Mouse (Mus musculus): ENCODE measurements around the gene Stk11. TPM values are rescaled to one million over a fixed set of nuclear protein-coding genes. Genes with fewer than 3 reads are reported as not detected.

Gene Stk11
- polyA plus RNA-seq, 1 experiment from 2014 or later = 106 TPM

GRCm38 (mm10) chr10:80149291-80150225, 34.0 kb downstream of the Stk11 start:
- Histone ChIP-seq H3K27ac (peak overlapping the region; percentile 93), H3K36me3 (ENCODE audit: inconsistent target) (peaks cover 19% of the 10 kb centered on the region), H3K4me3 (ENCODE audit: inconsistent target) (peak overlapping the region; percentile 65), H3K79me2 (ENCODE audit: inconsistent target) (peaks cover 71% of the 10 kb centered on the region)
- under 1% methylated on average over 81 of the region's 88 CpGs for WGBS (ENCODE audit: missing documents)

DNA sequence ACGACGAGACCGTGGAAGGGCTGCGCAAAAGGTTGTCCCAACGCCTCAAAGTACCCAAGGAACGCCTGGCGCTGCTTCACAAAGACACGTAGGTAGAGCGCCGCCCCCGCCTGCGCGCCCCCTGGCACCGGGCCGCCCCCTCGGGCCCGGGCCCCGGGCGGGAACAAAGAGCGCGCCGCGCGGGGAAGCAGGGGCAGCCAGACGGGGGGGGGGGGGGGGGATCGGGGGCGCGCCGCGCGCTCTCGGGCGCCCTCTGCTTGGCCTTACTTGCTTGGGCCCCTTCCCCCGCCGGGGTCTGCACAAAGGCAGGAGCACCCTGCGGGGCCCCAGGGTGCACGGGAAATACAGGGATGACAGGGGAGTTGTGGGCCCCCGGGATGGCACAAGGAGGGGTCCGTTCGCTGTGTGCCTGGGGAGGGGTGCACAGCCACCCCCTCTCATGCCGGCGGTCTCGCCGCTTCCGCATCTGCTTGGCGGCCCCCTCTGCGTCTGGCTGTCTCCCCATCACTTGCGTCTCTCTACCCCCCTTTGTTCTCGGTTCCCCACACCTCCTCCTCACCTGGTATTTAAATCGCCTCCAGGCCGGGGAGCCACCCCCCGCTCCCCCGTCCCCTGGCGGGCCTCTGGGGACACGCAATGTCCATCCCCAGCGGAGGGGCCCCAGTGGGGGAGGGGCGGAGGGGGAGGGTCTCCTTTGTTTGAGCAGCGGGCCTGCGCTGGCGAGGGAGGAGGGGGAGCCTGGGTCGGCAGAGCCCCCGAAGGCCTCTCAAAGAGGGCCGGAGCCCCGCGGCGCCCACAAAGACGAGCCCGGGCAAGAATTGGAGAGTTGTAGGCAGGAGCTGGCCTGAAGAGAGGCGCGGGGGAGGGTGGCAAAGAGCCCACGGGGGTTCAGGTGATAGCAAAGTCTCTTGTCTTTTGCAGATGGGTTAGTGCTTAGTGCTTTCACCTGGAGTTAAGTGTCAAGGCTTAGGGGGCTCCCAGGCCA, 34.9 kb downstream of the Stk11 start:
- Histone ChIP-seq H3K27ac (peak overlapping the region; percentile 92), H3K36me3 (ENCODE audit: inconsistent target) (peaks cover 24% of the 10 kb centered on the region), H3K4me3 (ENCODE audit: inconsistent target) (peak overlapping the region; percentile 65), H3K79me2 (ENCODE audit: inconsistent target) (peaks cover 71% of the 10 kb centered on the region)
- 1% methylated on average over 54 of the region's 71 CpGs for WGBS (ENCODE audit: missing documents)

GRCm38 (mm10) chr10:80151211-80152034, 35.8 kb downstream of the Stk11 start:
- H3K36me3 ChIP-seq (ENCODE audit: inconsistent target) = peaks cover 27% of the 10 kb centered on the region
- under 1% methylated on average over 25 of the region's 26 CpGs for WGBS (ENCODE audit: missing documents)

GRCm38 (mm10) chr10:80152071-80152872, 36.7 kb downstream of the Stk11 start:
- Histone ChIP-seq H3K36me3 (ENCODE audit: inconsistent target) (peaks cover 34% of the 10 kb centered on the region), H3K4me3 (ENCODE audit: inconsistent target) (peak overlapping the region; percentile 59), H3K27ac (peak overlapping the region; percentile 92), H3K79me2 (ENCODE audit: inconsistent target) (peaks cover 73% of the 10 kb centered on the region)
- 33% methylated on average over 15 of the region's 15 CpGs for WGBS (ENCODE audit: missing documents)

More at GRCm38 (mm10) chr10:80151211-80152034, 35.8 kb downstream of the Stk11 start:
- Histone ChIP-seq H3K4me3 (ENCODE audit: inconsistent target) (peak overlapping the region; percentile 59), H3K79me2 (ENCODE audit: inconsistent target) (peaks cover 69% of the 10 kb centered on the region), H3K27ac (peak overlapping the region; percentile 92)

GRCm38 (mm10) chr10:80152873-80153260, 37.3 kb downstream of the Stk11 start:
- H3K27ac ChIP-seq = peak overlapping the region; percentile 92
- peaks cover 37% of the 10 kb centered on the region for H3K36me3 ChIP-seq (ENCODE audit: inconsistent target)
- WGBS (ENCODE audit: missing documents) = 48% methylated on average over 3 of the region's 3 CpGs
- peaks cover 75% of the 10 kb centered on the region for H3K79me2 ChIP-seq (ENCODE audit: inconsistent target)
- no peak overlapping the region; the same call in 1 of the 2 replicates for H3K4me3 ChIP-seq (ENCODE audit: inconsistent target)

- H3K36me3 ChIP-seq (ENCODE audit: inconsistent target) = peaks cover 37% of the 10 kb centered on the region
- no peak overlapping the region for H3K4me3 ChIP-seq (ENCODE audit: inconsistent target)
- peaks cover 75% of the 10 kb centered on the region for H3K79me2 ChIP-seq (ENCODE audit: inconsistent target)
- no peak overlapping the region for H3K27ac ChIP-seq
- WGBS (ENCODE audit: missing documents) = 95% methylated on average over 18 of the region's 19 CpGs
These were observed 38.1 kb downstream of the Stk11 start for GRCm38 (mm10) chr10:80153713-80154112.

DNA sequence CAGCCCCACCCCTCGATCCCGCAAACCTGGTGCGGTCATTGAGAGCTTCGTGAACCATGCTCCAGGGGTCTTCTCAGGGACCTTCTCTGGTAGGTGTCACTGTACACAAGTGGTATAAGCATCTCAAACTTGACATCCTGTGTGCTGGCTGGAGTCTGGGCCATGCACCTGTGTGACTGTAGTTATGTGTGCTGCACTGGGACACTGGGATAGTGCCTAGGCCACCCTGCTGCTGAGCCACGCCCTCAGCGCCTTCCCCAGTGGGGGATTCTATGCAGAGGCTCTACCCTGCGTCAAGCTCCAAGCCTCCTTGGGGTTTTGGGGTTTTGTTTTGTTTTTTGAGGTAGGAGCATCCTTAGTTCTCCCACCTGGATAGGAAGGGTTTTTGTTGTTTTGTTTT, 38.8 kb downstream of the Stk11 start:
- H3K36me3 ChIP-seq (ENCODE audit: inconsistent target) = peaks cover 37% of the 10 kb centered on the region
- 86% methylated on average over 7 of the region's 7 CpGs for WGBS (ENCODE audit: missing documents)
- no peak overlapping the region for H3K27ac ChIP-seq
- no peak overlapping the region for H3K4me3 ChIP-seq (ENCODE audit: inconsistent target)
- peaks cover 75% of the 10 kb centered on the region for H3K79me2 ChIP-seq (ENCODE audit: inconsistent target)

GRCm38 (mm10) chr10:80155277-80155676, 39.7 kb downstream of the Stk11 start:
- Histone ChIP-seq H3K27ac (no peak overlapping the region), H3K79me2 (ENCODE audit: inconsistent target) (peaks cover 71% of the 10 kb centered on the region), H3K36me3 (ENCODE audit: inconsistent target) (peaks cover 37% of the 10 kb centered on the region), H3K4me3 (ENCODE audit: inconsistent target) (no peak overlapping the region)
- WGBS (ENCODE audit: missing documents) = 60% methylated on average over 1 of the region's 1 CpGs

DNA sequence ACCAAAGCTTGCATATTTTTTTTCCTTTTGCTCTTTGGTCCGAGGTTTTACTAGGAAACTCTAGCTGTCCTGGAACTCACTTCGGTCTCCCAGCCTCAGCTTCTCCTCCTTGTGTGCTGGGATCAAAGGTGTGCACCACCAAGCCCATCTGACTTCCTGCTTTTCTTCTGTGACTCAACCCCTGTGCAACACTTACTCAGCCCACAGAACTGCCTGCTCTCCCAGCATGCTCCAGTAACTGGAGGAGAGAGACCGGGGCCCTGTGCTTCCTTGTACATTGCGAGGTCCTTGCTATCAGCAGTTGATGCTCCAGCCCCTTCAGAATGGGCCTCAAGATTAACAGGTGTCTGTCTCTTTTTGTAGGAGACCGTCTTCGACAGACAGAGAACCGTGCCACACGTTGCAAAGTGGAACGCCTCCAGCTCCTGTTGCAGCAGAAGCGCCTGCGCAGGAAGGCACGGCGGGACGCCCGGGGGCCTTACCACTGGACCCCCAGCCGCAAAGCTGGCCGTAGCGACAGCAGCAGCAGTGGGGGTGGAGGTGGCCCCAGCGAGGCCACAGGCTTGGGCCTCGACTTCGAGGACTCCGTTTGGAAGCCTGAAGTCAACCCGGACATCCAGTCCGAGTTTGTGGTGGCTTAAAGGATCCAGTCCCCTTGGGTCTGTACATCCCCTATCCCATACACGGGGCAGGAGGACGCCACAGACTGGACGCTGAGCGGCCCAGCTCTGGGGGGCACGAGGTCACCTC, 40.6 kb downstream of the Stk11 start:
- 88% methylated on average over 29 of the region's 29 CpGs for WGBS (ENCODE audit: missing documents)
- no peak overlapping the region for H3K27ac ChIP-seq
- peaks cover 62% of the 10 kb centered on the region for H3K79me2 ChIP-seq (ENCODE audit: inconsistent target)
- H3K36me3 ChIP-seq (ENCODE audit: inconsistent target) = peaks cover 37% of the 10 kb centered on the region
- no peak overlapping the region for H3K4me3 ChIP-seq (ENCODE audit: inconsistent target)

DNA sequence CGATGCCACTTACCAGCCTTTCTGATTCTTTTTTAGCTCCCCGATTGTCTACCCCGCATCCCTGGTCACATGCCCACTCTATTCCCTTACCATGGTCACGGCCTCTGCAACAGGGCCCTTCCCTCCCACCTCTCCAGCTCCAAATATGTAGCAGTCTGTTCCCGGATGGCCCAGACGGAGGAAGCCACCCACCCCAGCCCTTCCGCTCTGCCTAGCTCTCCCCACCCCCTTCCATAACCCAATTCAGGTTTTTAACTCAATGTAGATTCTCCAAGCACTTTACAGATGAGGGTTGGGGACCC, 41.1 kb downstream of the Stk11 start:
- no peak overlapping the region for H3K27ac ChIP-seq
- H3K36me3 ChIP-seq (ENCODE audit: inconsistent target) = peaks cover 37% of the 10 kb centered on the region
- H3K79me2 ChIP-seq (ENCODE audit: inconsistent target) = peaks cover 57% of the 10 kb centered on the region
- WGBS (ENCODE audit: missing documents) = 93% methylated on average over 7 of the region's 7 CpGs
- H3K4me3 ChIP-seq (ENCODE audit: inconsistent target) = no peak overlapping the region

GRCm38 (mm10) chr10:80157141-80157929, 41.7 kb downstream of the Stk11 start:
- H3K36me3 ChIP-seq (ENCODE audit: inconsistent target) = peaks cover 37% of the 10 kb centered on the region

DNA sequence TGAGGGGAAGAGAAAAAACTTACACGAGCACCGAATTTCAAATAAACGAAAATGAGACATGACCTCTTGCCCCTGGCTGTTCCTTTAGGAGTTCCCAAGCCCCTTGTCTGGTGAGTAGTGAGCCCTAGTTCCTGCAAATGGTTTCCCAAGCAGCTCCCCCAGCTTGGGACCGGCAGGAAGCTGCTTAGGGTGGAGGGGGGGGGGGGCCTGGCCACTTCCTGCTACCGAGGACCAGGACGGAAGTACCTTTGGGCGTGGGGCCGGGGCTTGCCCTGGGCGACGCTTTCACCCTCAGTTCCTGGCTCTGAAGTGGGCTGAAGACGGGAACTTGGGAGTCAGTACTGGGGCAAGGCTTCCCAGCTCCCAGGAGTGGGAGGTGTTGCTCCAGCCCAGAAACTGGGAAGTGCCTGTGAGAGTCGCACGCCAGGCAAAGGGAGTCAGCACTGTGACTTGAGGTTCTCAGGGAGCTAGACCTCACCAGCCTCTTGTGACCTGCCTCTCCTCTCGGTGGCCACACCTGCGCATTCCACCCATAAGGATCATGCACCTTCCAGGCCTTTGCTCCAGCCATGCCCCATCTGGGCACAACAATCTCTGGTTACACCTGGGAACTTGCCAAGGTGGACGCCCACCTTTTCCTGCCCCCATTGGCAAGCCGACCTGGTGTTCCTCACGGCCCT, 42.8 kb downstream of the Stk11 start:
- peaks cover 39% of the 10 kb centered on the region for H3K79me2 ChIP-seq (ENCODE audit: inconsistent target)
- H3K27ac ChIP-seq = peak overlapping the region; percentile 88
- 3% methylated on average over 16 of the region's 18 CpGs for WGBS (ENCODE audit: missing documents)
- H3K36me3 ChIP-seq (ENCODE audit: inconsistent target) = peaks cover 31% of the 10 kb centered on the region
- no peak overlapping the region; the same call in 1 of the 2 replicates for H3K4me3 ChIP-seq (ENCODE audit: inconsistent target)

More at GRCm38 (mm10) chr10:80157141-80157929, 41.7 kb downstream of the Stk11 start:
- Histone ChIP-seq H3K79me2 (ENCODE audit: inconsistent target) (peaks cover 51% of the 10 kb centered on the region), H3K27ac (peak overlapping the region; percentile 88), H3K4me3 (ENCODE audit: inconsistent target) (no peak overlapping the region)
- 87% methylated on average over 13 of the region's 15 CpGs for whole genome bisulfite sequencing (ENCODE audit: missing documents)

All from macrophage (primary cell).